Mouse (Mus musculus): ENCODE measurements at regions not wholly inside any gene's neighbourhood (a gene's known extent, or its start where the extent isn't known, plus 50 kb on each side); places are given as distances from the start of the nearest gene placed in this dataset.

- ATAC-seq (ENCODE audit: low FRiP score) (no peak), DNase-seq (ENCODE audit: low spot score, missing footprints) (no peak)
- Histone ChIP-seq H3K36me3 (ENCODE audit: control insufficient read depth, insufficient read depth, low read length) (no peaks in the 10 kb centered on the region), H3K4me1 (ENCODE audit: control insufficient read depth, insufficient read depth, low read length) (no peaks in the 10 kb centered on the region), H3K9me3 (ENCODE audit: control insufficient read depth, low read length) (no peaks in the 10 kb centered on the region), H3K9ac (ENCODE audit: low read length) (no peak overlapping the region), H3K27me3 (ENCODE audit: control insufficient read depth, insufficient read depth, low read length) (no peaks in the 10 kb centered on the region), H3K4me2 (no peak overlapping the region), H3K4me3 (ENCODE audit: low read depth, low read length) (no peak overlapping the region), H3K27ac (ENCODE audit: low read depth, low read length) (no peak overlapping the region)
- whole genome bisulfite sequencing: 79% methylated on average over 3 of the region's 3 CpGs
Measured at GRCm38 (mm10) chr10:95029554-95029953, 84.9 kb upstream of the Plxnc1 start.

GRCm38 (mm10) chr10:95025569-95026327 is 81.1 kb upstream of the Plxnc1 start:
- no peak overlapping the region for H3K27ac ChIP-seq (ENCODE audit: low read depth, low read length)
- H3K9me3 ChIP-seq (ENCODE audit: control insufficient read depth, low read length): no peaks in the 10 kb centered on the region
- no peak overlapping the region for H3K4me3 ChIP-seq (ENCODE audit: low read depth, low read length)
- WGBS: 84% methylated on average over 12 of the region's 12 CpGs
- ATAC-seq (ENCODE audit: low FRiP score) (no peak), DNase-seq (ENCODE audit: low spot score, missing footprints) (no peak)
- H3K4me2 ChIP-seq: no peak overlapping the region
- no peak overlapping the region for H3K9ac ChIP-seq (ENCODE audit: low read length)
- H3K4me1 ChIP-seq (ENCODE audit: control insufficient read depth, insufficient read depth, low read length): no peaks in the 10 kb centered on the region
- H3K36me3 ChIP-seq (ENCODE audit: control insufficient read depth, insufficient read depth, low read length): no peaks in the 10 kb centered on the region; the same call in 1 of the 2 replicates
- no peaks in the 10 kb centered on the region for H3K27me3 ChIP-seq (ENCODE audit: control insufficient read depth, insufficient read depth, low read length)

- Histone ChIP-seq H3K27ac (ENCODE audit: low read depth, low read length) (no peak overlapping the region), H3K9ac (ENCODE audit: low read length) (no peak overlapping the region), H3K9me3 (ENCODE audit: control insufficient read depth, low read length) (no peaks in the 10 kb centered on the region), H3K36me3 (ENCODE audit: control insufficient read depth, insufficient read depth, low read length) (no peaks in the 10 kb centered on the region; the same call in 1 of the 2 replicates), H3K4me1 (ENCODE audit: control insufficient read depth, insufficient read depth, low read length) (no peaks in the 10 kb centered on the region), H3K27me3 (ENCODE audit: control insufficient read depth, insufficient read depth, low read length) (no peaks in the 10 kb centered on the region), H3K4me3 (ENCODE audit: low read depth, low read length) (no peak overlapping the region), H3K4me2 (no peak overlapping the region)
- DNase-seq (ENCODE audit: low spot score, missing footprints) (no peak), ATAC-seq (ENCODE audit: low FRiP score) (no peak)
- WGBS: 82% methylated on average over 1 of the region's 1 CpGs
Measured at GRCm38 (mm10) chr10:95021209-95021608, 76.6 kb upstream of the Plxnc1 start.

- no peak overlapping the region for H3K9ac ChIP-seq (ENCODE audit: low read length)
- H3K36me3 ChIP-seq (ENCODE audit: control insufficient read depth, insufficient read depth, low read length): no peaks in the 10 kb centered on the region
- no peak for ATAC-seq (ENCODE audit: low FRiP score)
- H3K4me1 ChIP-seq (ENCODE audit: control insufficient read depth, insufficient read depth, low read length): no peaks in the 10 kb centered on the region
- H3K27ac ChIP-seq (ENCODE audit: low read depth, low read length): no peak overlapping the region
- 88% methylated on average over 7 of the region's 7 CpGs for WGBS
- no peak for DNase-seq (ENCODE audit: low spot score, missing footprints)
- H3K27me3 ChIP-seq (ENCODE audit: control insufficient read depth, insufficient read depth, low read length): no peaks in the 10 kb centered on the region
- H3K4me2 ChIP-seq: no peak overlapping the region
- no peak overlapping the region for H3K4me3 ChIP-seq (ENCODE audit: low read depth, low read length)
- H3K9me3 ChIP-seq (ENCODE audit: control insufficient read depth, low read length): no peaks in the 10 kb centered on the region
Measured at GRCm38 (mm10) chr10:95016896-95017295, 72.3 kb upstream of the Plxnc1 start.

- ATAC-seq (ENCODE audit: low FRiP score) (no peak), DNase-seq (ENCODE audit: low spot score, missing footprints) (no peak)
- H3K4me1 ChIP-seq (ENCODE audit: control insufficient read depth, insufficient read depth, low read length): no peaks in the 10 kb centered on the region
- H3K27ac ChIP-seq (ENCODE audit: low read depth, low read length): no peak overlapping the region
- no peak overlapping the region for H3K9ac ChIP-seq (ENCODE audit: low read length)
- no peak overlapping the region for H3K4me3 ChIP-seq (ENCODE audit: low read depth, low read length)
- no peaks in the 10 kb centered on the region for H3K27me3 ChIP-seq (ENCODE audit: control insufficient read depth, insufficient read depth, low read length)
- H3K9me3 ChIP-seq (ENCODE audit: control insufficient read depth, low read length): no peaks in the 10 kb centered on the region
- H3K4me2 ChIP-seq: no peak overlapping the region
- WGBS: 86% methylated on average over 9 of the region's 9 CpGs
- no peaks in the 10 kb centered on the region for H3K36me3 ChIP-seq (ENCODE audit: control insufficient read depth, insufficient read depth, low read length)
Measured at GRCm38 (mm10) chr10:95015298-95015951, 70.8 kb upstream of the Plxnc1 start.

GRCm38 (mm10) chr10:95013946-95014345 is 69.3 kb upstream of the Plxnc1 start:
- H3K27me3 ChIP-seq (ENCODE audit: control insufficient read depth, insufficient read depth, low read length): no peaks in the 10 kb centered on the region
- no peak for ATAC-seq (ENCODE audit: low FRiP score)

GRCm38 (mm10) chr10:95013213-95013915 is 68.7 kb upstream of the Plxnc1 start:
- ATAC-seq (ENCODE audit: low FRiP score) (no peak), DNase-seq (ENCODE audit: low spot score, missing footprints) (no peak)
- no peak overlapping the region for H3K27ac ChIP-seq (ENCODE audit: low read depth, low read length)
- 92% methylated on average over 11 of the region's 11 CpGs for WGBS
- H3K9me3 ChIP-seq (ENCODE audit: control insufficient read depth, low read length): no peaks in the 10 kb centered on the region
- no peak overlapping the region for H3K4me2 ChIP-seq
- no peaks in the 10 kb centered on the region for H3K27me3 ChIP-seq (ENCODE audit: control insufficient read depth, insufficient read depth, low read length)
- H3K4me3 ChIP-seq (ENCODE audit: low read depth, low read length): no peak overlapping the region
- no peaks in the 10 kb centered on the region for H3K36me3 ChIP-seq (ENCODE audit: control insufficient read depth, insufficient read depth, low read length)
- H3K9ac ChIP-seq (ENCODE audit: low read length): no peak overlapping the region
- no peaks in the 10 kb centered on the region for H3K4me1 ChIP-seq (ENCODE audit: control insufficient read depth, insufficient read depth, low read length)

More at GRCm38 (mm10) chr10:95013946-95014345, 69.3 kb upstream of the Plxnc1 start:
- H3K9me3 ChIP-seq (ENCODE audit: control insufficient read depth, low read length): no peaks in the 10 kb centered on the region
- no peak overlapping the region for H3K9ac ChIP-seq (ENCODE audit: low read length)
- no peaks in the 10 kb centered on the region for H3K36me3 ChIP-seq (ENCODE audit: control insufficient read depth, insufficient read depth, low read length)
- no peak for DNase-seq (ENCODE audit: low spot score, missing footprints)
- H3K27ac ChIP-seq (ENCODE audit: low read depth, low read length): no peak overlapping the region
- no peak overlapping the region for H3K4me2 ChIP-seq
- H3K4me3 ChIP-seq (ENCODE audit: low read depth, low read length): no peak overlapping the region
- no peaks in the 10 kb centered on the region for H3K4me1 ChIP-seq (ENCODE audit: control insufficient read depth, insufficient read depth, low read length)
- WGBS: 80% methylated on average over 4 of the region's 4 CpGs

- Histone ChIP-seq H3K4me2 (no peak overlapping the region), H3K36me3 (ENCODE audit: control insufficient read depth, insufficient read depth, low read length) (no peaks in the 10 kb centered on the region)
- 91% methylated on average over 6 of the region's 6 CpGs for WGBS
Measured at GRCm38 (mm10) chr10:95010333-95010732, 65.7 kb upstream of the Plxnc1 start.

GRCm38 (mm10) chr10:95009081-95009480 is 64.4 kb upstream of the Plxnc1 start:
- Histone ChIP-seq H3K27ac (ENCODE audit: low read depth, low read length) (no peak overlapping the region), H3K4me1 (ENCODE audit: control insufficient read depth, insufficient read depth, low read length) (no peaks in the 10 kb centered on the region), H3K27me3 (ENCODE audit: control insufficient read depth, insufficient read depth, low read length) (no peaks in the 10 kb centered on the region), H3K9ac (ENCODE audit: low read length) (no peak overlapping the region), H3K4me2 (no peak overlapping the region), H3K4me3 (ENCODE audit: low read depth, low read length) (no peak overlapping the region), H3K36me3 (ENCODE audit: control insufficient read depth, insufficient read depth, low read length) (no peaks in the 10 kb centered on the region), H3K9me3 (ENCODE audit: control insufficient read depth, low read length) (no peaks in the 10 kb centered on the region)
- DNase-seq (ENCODE audit: low spot score, missing footprints): no peak
- 71% methylated on average over 1 of the region's 1 CpGs for WGBS
- no peak for ATAC-seq (ENCODE audit: low FRiP score)

More at GRCm38 (mm10) chr10:95010333-95010732, 65.7 kb upstream of the Plxnc1 start:
- no peak overlapping the region for H3K9ac ChIP-seq (ENCODE audit: low read length)
- H3K27me3 ChIP-seq (ENCODE audit: control insufficient read depth, insufficient read depth, low read length): no peaks in the 10 kb centered on the region
- DNase-seq (ENCODE audit: low spot score, missing footprints) (no peak), ATAC-seq (ENCODE audit: low FRiP score) (no peak)
- H3K27ac ChIP-seq (ENCODE audit: low read depth, low read length): no peak overlapping the region
- H3K4me3 ChIP-seq (ENCODE audit: low read depth, low read length): no peak overlapping the region
- no peaks in the 10 kb centered on the region for H3K4me1 ChIP-seq (ENCODE audit: control insufficient read depth, insufficient read depth, low read length)
- H3K9me3 ChIP-seq (ENCODE audit: control insufficient read depth, low read length): no peaks in the 10 kb centered on the region
